Mouse (Mus musculus) forebrain, embryonic 16.5 days (tissue): ENCODE data around the gene Teddm2. TPM values are rescaled to one million over a fixed set of nuclear protein-coding genes. Genes with fewer than 3 reads are reported as not detected.

Source experiments
- ATAC-seq: fragments of 200-750 bp; cut with Nextera tagmentation; 2 replicates; pipeline ENCODE4 v1.8.0; 2017; ENCODE audit warnings: mild to moderate bottlenecking, moderate library complexity
- H3K27ac ChIP-seq: fragments of 300-500 bp; sonication (generic); 2 replicates; pipeline ENCODE4 v1.5.1; 2014; ENCODE audit warnings: low read length, control low read depth
- H3K27me3 ChIP-seq: fragments of 300-500 bp; sonication (generic); replicated peaks from 2 replicates; pipeline ENCODE4 v1.6.1; 2014; ENCODE audit warnings: low read length; ENCODE audit not compliant: control insufficient read depth, insufficient read depth
- H3K36me3 ChIP-seq: fragments of 300-500 bp; sonication (generic); 2 replicates; pipeline ENCODE4 v1.6.1; 2014; ENCODE audit not compliant: control insufficient read depth, insufficient read depth
- H3K4me1 ChIP-seq: fragments of 300-500 bp; sonication (generic); replicated peaks from 2 replicates; pipeline ENCODE4 v1.6.1; 2014; ENCODE audit warnings: low read length; ENCODE audit not compliant: control insufficient read depth, insufficient read depth
- H3K4me2 ChIP-seq: fragments of 300-500 bp; sonication (generic); 2 replicates; pipeline ENCODE4 v1.6.1; 2014; ENCODE audit warnings: mild to moderate bottlenecking, low read length, control low read depth
- H3K4me3 ChIP-seq: fragments of 300-500 bp; sonication (generic); replicated peaks from 2 replicates; pipeline ENCODE4 v1.5.1; 2014; ENCODE audit warnings: mild to moderate bottlenecking, low read length, control low read depth
- H3K9ac ChIP-seq: fragments of 300-500 bp; sonication (generic); replicated peaks from 2 replicates; pipeline ENCODE4 v1.6.1; 2014; ENCODE audit warnings: low read depth, low read length, control low read depth
- H3K9me3 ChIP-seq: fragments of 300-500 bp; sonication (generic); 2 replicates; pipeline ENCODE4 v1.6.1; 2016; ENCODE audit warnings: low read length; ENCODE audit not compliant: control insufficient read depth
- WGBS: fragments of 180-500 bp; shearing (Covaris S2); extraction: QIAGEN DNeasy Blood & Tissue Kit; methylation state at CpG from one replicate; pipeline ENCODE4 v1.1.7; 2014; 5-methylcytosine and 5-hydroxymethylcytosine counted together
- polyA plus RNA-seq: library from polyadenylated mRNA; unstranded; fragments of >200 nt; fragmentation: Nextera tagmentation; extraction: Ambion mirVana; gene quantifications from 2 replicates; pipeline ENCODE4 v1.2.1, GENCODE M21; 2015

Teddm2 gene
- polyA plus RNA-seq, 1 experiment from 2014 or later: 2.4 TPM

DNA sequence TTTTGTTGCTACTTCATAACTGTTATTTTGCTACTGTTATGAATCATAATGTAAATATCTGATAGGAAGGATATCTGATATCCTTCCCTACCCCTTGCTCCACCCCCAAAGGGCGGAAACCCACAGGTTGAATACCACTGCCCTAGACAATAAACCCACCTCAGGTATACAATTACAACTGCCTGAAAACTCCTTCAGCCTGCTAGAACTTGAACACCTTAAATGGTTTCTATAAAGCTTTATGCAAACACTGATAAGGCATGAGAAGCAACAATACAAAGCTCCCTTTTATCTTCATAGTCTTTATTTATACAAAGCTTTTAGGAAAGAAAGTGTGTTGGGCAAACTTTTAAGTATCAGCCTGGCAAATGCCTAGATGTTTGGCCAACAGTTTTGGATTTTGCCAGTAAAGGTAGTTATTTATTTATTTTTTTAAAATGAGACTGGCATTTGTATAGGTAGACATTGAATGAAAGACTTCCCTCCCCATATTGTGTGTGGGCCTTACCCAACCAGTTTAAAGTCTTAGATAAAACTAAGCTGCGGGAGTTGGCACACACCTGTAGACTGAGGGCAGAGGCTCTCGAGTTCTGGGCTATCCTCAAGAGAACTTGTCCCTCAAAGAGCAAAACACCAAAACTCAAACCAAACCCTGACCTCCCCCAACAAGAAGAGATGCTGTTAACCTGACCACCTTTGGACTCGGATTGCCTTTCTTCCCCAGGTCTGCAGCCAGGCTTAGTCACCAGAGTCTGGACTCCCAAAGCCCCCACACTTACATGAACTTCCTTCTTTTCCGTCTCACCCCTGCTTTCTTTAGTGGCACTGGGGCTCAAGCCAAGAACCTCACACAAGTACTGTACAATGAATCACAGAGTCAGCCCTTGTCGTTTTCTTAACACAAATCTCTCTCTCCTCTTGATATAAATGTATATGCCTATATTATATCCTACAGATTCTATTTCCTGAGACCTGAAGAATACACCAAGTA lies 24.7 kb upstream of the Teddm2 start:
- WGBS: 85% methylated on average over 6 of the region's 6 CpGs
- Histone ChIP-seq H3K27me3 (no peaks in the 10 kb centered on the region), H3K36me3 (no peaks in the 10 kb centered on the region), H3K9ac (no peak overlapping the region), H3K4me3 (no peak overlapping the region), H3K4me2 (no peak overlapping the region), H3K9me3 (no peaks in the 10 kb centered on the region), H3K4me1 (no peaks in the 10 kb centered on the region), H3K27ac (no peak overlapping the region)
- no peak for ATAC-seq

DNA sequence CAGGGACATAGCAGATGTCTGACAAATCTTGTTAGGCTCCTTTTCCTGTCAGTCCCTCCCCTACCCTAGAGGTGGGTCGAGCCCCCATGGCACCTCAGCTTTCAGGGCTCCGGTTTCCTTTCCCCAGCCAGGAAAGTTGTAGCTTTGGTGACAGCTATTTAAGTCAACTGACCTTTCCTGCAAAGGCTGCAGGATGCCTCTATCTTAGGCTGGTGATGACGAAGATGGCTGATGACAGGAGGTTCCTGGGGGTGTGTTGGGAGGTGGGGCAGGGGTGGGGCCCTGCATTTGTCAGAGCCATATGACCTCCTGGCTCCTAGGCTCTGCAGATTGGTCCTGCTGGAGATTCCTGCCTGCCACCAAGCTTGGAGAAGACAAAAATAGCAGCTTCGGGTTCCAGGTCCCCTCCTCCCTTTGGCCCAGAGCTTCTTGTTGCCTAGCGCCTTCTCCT lies 22.6 kb upstream of the Teddm2 start:
- no peak overlapping the region for H3K9ac ChIP-seq
- no peak overlapping the region for H3K27ac ChIP-seq
- WGBS: 71% methylated on average over 5 of the region's 5 CpGs
- H3K27me3 ChIP-seq: no peaks in the 10 kb centered on the region
- no peak overlapping the region for H3K4me3 ChIP-seq
- no peaks in the 10 kb centered on the region for H3K9me3 ChIP-seq
- no peaks in the 10 kb centered on the region for H3K36me3 ChIP-seq
- ATAC-seq: no peak
- H3K4me2 ChIP-seq: no peak overlapping the region
- H3K4me1 ChIP-seq: no peaks in the 10 kb centered on the region

DNA sequence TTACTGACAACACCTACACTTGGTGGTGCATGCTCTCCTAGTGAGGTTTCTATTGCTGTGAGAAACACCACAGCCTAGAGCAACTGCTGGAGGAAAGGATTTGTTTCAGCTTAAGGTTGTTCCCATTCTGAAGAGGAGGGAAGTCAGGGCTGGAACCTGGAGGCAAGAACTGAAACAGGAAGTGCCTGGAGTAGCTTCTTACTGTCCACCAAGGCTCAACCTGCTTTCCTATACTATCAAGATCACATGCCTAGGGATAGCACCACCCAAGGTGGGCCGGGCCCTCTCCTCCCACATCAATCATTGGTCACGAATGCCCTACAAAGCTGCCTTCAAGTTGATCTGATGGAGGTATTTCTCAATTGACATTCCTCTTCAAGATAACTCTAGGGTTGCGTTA lies 21.6 kb upstream of the Teddm2 start:
- Histone ChIP-seq H3K4me3 (no peak overlapping the region), H3K27ac (no peak overlapping the region), H3K36me3 (no peaks in the 10 kb centered on the region), H3K9ac (no peak overlapping the region), H3K4me1 (no peaks in the 10 kb centered on the region), H3K27me3 (no peaks in the 10 kb centered on the region), H3K9me3 (no peaks in the 10 kb centered on the region), H3K4me2 (no peak overlapping the region)
- 92% methylated on average over 3 of the region's 3 CpGs for WGBS
- no peak for ATAC-seq

DNA sequence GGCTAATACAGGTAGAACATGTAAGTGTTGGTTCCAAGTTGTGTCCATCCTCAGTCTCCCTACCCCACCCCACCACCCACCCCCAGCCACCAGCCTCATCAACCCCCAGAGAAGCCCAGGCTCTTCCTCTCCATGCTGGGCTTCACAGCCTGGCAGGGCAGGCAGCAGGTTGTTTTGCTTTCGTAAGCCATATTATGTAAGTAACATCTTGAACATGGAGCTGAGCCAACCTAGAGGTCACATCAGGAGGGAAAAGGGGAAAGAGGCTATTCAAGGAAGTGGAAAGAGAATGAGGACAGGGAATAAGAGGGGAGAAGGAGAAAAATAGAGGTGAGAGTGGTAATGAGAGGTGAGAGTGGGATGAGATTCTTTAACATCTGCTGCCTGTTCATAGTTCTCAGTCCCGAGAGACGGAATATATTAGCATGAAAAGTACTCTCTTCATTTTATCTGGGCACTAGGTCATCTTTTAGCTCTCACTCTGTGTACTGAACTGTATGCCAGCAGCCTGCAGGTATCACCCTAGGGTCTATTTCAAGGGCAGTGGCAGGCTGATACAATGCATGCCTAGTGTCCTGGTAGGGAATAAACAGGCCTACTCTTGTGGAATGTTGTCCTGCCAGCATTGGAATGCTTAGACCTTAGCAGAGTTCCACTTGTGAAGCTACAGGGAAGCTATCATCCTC lies 18.6 kb upstream of the Teddm2 start:
- H3K4me1 ChIP-seq: no peaks in the 10 kb centered on the region
- H3K36me3 ChIP-seq: no peaks in the 10 kb centered on the region
- H3K27ac ChIP-seq: no peak overlapping the region
- no peak overlapping the region for H3K9ac ChIP-seq
- no peak overlapping the region for H3K4me2 ChIP-seq
- no peak overlapping the region for H3K4me3 ChIP-seq
- WGBS: 63% methylated on average over 3 of the region's 3 CpGs
- no peaks in the 10 kb centered on the region for H3K27me3 ChIP-seq
- no peak for ATAC-seq
- H3K9me3 ChIP-seq: no peaks in the 10 kb centered on the region

DNA sequence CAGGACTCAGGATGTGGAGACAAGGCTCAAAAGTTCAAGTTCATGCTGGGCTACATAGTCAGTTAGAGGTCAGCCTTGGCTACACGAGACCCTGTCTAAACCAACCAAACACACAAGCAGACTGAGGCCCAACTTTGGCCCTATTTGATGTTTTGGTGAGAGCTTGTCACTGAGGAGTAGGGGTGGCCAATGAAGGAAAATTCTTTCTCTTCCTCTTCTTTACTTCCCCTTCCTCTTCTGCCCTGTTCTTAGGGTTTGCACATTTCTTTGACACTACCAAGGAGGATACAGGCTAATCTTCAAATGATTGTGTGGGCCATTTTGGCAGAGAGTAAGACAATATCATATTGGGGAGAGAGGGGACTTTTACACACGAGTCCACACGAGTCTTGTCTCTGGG lies 13.8 kb upstream of the Teddm2 start:
- no peaks in the 10 kb centered on the region for H3K4me1 ChIP-seq
- no peaks in the 10 kb centered on the region for H3K27me3 ChIP-seq
- no peak overlapping the region for H3K4me3 ChIP-seq
- no peaks in the 10 kb centered on the region for H3K9me3 ChIP-seq
- 92% methylated on average over 3 of the region's 3 CpGs for WGBS
- no peak overlapping the region for H3K27ac ChIP-seq
- H3K9ac ChIP-seq: no peak overlapping the region
- H3K4me2 ChIP-seq: no peak overlapping the region
- peaks cover 10% of the 10 kb centered on the region; the same call in 1 of the 2 replicates for H3K36me3 ChIP-seq
- ATAC-seq: no peak

DNA sequence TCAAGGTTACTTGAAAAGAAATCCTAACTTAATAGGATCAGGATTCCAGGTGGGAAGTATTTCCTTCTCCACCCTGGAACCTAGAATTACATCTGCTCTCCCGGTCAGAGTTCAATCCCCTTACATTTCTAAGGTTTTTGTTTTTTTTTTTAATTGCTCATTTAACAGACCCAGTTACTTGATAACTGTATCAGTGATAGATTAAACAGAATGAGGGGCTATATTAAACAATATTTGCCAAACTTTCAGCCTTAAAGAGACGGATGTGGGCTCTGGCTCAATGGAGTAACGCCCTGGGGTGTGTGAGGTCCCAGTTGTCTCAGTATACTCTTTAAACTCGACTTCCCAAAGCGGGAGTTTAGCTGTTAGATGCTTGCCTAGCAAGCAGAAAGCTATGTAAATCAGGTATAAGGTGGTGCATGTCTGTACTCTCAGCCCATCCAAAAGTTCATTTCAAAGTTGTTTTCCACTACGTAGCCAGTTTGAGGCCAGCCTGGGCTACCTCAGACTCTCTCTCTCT lies 11.3 kb upstream of the Teddm2 start:
- H3K27ac ChIP-seq: no peak overlapping the region
- no peaks in the 10 kb centered on the region for H3K27me3 ChIP-seq
- no peak overlapping the region for H3K4me3 ChIP-seq
- peaks cover 27% of the 10 kb centered on the region for H3K36me3 ChIP-seq
- H3K9ac ChIP-seq: no peak overlapping the region
- no peaks in the 10 kb centered on the region for H3K4me1 ChIP-seq
- no peak overlapping the region for H3K4me2 ChIP-seq
- no peaks in the 10 kb centered on the region for H3K9me3 ChIP-seq
- WGBS: 89% methylated on average over 6 of the region's 6 CpGs
- ATAC-seq: no peak

DNA sequence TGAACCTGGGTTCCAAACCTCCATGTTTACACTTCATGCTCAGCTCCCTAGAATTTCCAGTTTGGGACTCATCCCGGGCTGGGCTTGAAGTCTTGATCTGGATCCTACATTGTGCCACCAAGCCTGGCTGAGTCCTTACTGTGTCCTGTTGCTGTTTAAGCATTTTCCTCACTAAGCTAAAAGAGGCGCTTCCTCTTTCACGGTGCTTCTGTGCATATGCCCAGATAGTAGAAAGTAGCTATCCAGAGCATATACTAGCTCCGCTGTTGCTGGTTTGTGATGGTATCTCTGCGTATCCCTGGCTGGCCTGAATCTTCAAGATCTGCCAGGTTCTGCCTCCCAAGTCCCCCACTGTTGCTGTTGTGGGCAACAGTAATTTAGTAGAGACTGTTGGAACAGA lies 10.4 kb upstream of the Teddm2 start:
- 94% methylated on average over 5 of the region's 5 CpGs for WGBS
- Histone ChIP-seq H3K27me3 (no peaks in the 10 kb centered on the region), H3K27ac (no peak overlapping the region), H3K36me3 (peaks cover 33% of the 10 kb centered on the region), H3K4me2 (no peak overlapping the region), H3K9ac (no peak overlapping the region), H3K4me1 (no peaks in the 10 kb centered on the region), H3K9me3 (no peaks in the 10 kb centered on the region), H3K4me3 (no peak overlapping the region)
- no peak for ATAC-seq

DNA sequence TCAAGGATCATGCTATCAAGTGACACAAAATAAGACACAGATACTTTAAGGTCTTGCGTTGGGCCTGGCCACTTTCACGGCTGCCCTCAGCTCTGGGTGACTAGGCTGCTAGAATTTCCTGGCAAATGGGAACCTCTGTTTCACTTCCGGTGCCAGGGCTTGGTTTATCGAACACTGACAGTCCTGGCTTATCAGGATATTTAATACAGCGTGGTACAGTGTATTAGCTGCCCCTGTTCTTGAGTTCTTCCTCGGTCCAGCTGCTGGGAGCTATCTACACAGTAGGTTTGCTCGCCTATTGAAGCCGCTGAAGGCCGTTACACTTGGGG lies 9.9 kb upstream of the Teddm2 start:
- Histone ChIP-seq H3K9ac (no peak overlapping the region), H3K4me2 (no peak overlapping the region), H3K36me3 (peaks cover 38% of the 10 kb centered on the region), H3K27me3 (no peaks in the 10 kb centered on the region), H3K27ac (no peak overlapping the region), H3K9me3 (no peaks in the 10 kb centered on the region), H3K4me1 (no peaks in the 10 kb centered on the region), H3K4me3 (no peak overlapping the region)
- 92% methylated on average over 9 of the region's 9 CpGs for WGBS
- ATAC-seq: no peak

DNA sequence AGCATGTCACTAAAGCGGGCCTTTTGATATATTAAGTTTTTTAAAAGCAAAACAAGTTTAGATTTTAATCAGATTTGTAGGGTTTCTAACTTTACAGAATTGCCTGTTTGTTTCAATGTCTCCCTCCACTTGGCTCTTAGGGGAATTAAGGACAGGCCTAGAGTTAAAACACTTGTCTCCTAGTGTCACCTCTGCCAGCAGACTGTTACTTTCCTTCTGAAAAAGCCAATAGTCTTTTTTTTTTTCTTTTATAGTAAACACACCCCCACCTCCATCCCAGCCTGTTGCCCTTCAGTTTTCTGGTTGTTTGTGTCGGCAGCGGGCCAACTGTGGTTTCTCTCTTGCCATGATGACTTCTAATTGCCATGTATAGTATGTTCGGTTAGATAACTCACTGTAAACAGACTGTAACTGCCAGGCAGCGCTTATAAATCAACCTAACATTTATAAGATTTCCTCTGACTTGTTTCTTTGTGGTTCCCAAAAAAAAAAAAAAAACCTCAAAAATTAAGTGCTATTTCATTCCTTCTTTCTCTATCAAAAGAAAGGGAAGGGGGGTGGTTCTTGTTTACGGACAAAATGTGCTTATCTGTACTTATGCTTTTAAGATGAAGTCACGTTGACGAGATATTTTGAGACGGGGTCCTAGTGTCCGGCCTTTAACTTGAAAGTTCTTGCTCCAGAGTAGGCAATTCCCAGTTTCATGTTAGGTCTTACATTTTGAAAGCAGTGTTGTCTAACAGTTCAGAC lies 9.4 kb upstream of the Teddm2 start:
- Histone ChIP-seq H3K36me3 (peaks cover 40% of the 10 kb centered on the region), H3K27ac (no peak overlapping the region), H3K9ac (no peak overlapping the region), H3K4me1 (no peaks in the 10 kb centered on the region), H3K4me3 (no peak overlapping the region), H3K9me3 (no peaks in the 10 kb centered on the region), H3K27me3 (no peaks in the 10 kb centered on the region), H3K4me2 (no peak overlapping the region)
- no peak for ATAC-seq
- WGBS: 90% methylated on average over 10 of the region's 10 CpGs
